Mouse (Mus musculus) G1E-ER4 (cell line): ENCODE data around the gene Ankrd11. TPM values are rescaled to one million over a fixed set of nuclear protein-coding genes. Genes with fewer than 3 reads are reported as not detected.

ENCODE experiments used
- GATA1 ChIP-seq: IDR thresholded peaks from one replicate; pipeline ENCODE4 v1.8.0; 2012; ENCODE audit warnings: low read length, inconsistent platforms
- polyA plus RNA-seq: library from polyadenylated mRNA; stranded (reverse); fragments of >175 nt; gene quantifications from 2 replicates; pipeline ENCODE4 v1.2.3, GENCODE M21; 2012

Gene Ankrd11
- polyA plus RNA-seq, 1 experiment = 137 TPM

GRCm38 (mm10) chr8:122866231-122866630 lies 175.8 kb downstream of the Ankrd11 start:
- no peak for TF ChIP-seq GATA1

GRCm38 (mm10) chr8:122865441-122865840 lies 176.6 kb downstream of the Ankrd11 start:
- no peak for TF ChIP-seq GATA1

- no peak for TF ChIP-seq GATA1
Measured at GRCm38 (mm10) chr8:122864719-122865129, 177.4 kb downstream of the Ankrd11 start.

GRCm38 (mm10) chr8:122859843-122860242 lies 182.2 kb downstream of the Ankrd11 start:
- TF ChIP-seq GATA1 = no peak

GRCm38 (mm10) chr8:122856288-122856687 lies 185.8 kb downstream of the Ankrd11 start:
- no peak for TF ChIP-seq GATA1

- no peak for TF ChIP-seq GATA1
Measured at GRCm38 (mm10) chr8:122855123-122855522, 187.0 kb downstream of the Ankrd11 start.

- TF ChIP-seq GATA1 = no peak
Measured at GRCm38 (mm10) chr8:122854388-122854787, 187.7 kb downstream of the Ankrd11 start.

GRCm38 (mm10) chr8:122853340-122853771 lies 188.7 kb downstream of the Ankrd11 start:
- TF ChIP-seq GATA1 = no peak

- TF ChIP-seq GATA1 = no peak
Measured at GRCm38 (mm10) chr8:122852546-122852905, 189.6 kb downstream of the Ankrd11 start.

- no peak for TF ChIP-seq GATA1
Measured at GRCm38 (mm10) chr8:122851692-122852545, 190.2 kb downstream of the Ankrd11 start.

GRCm38 (mm10) chr8:122850641-122851240 lies 191.3 kb downstream of the Ankrd11 start:
- TF ChIP-seq GATA1 = no peak

GRCm38 (mm10) chr8:122849152-122849910 lies 192.7 kb downstream of the Ankrd11 start:
- no peak for TF ChIP-seq GATA1

- no peak for TF ChIP-seq GATA1
Measured at GRCm38 (mm10) chr8:122847829-122848561, 194.1 kb downstream of the Ankrd11 start, which contains the start of gene Cdh15. Gene Cdh15, plus strand, starts transcription at chr8:122847966.

- TF ChIP-seq GATA1 = no peak
Measured at GRCm38 (mm10) chr8:122845662-122846061, 196.4 kb downstream of the Ankrd11 start.

- no peak for TF ChIP-seq GATA1
Measured at GRCm38 (mm10) chr8:122844161-122844560, 197.9 kb downstream of the Ankrd11 start.
